Mouse (Mus musculus): ENCODE measurements around the gene Uhrf1bp1l.
A peak's percentile ranks its signal among the peaks of the same experiment; 100 is the strongest.

Gene Uhrf1bp1l

GRCm38 (mm10) chr10:89747221-89747905 lies 2.6 kb downstream of the Uhrf1bp1l start:
- DNase-seq, result no peak

GRCm38 (mm10) chr10:89747911-89748310 lies 3.1 kb downstream of the Uhrf1bp1l start:
- DNase-seq, result no peak

- DNase-seq, result no peak
Observed at GRCm38 (mm10) chr10:89748619-89749018, 3.8 kb downstream of the Uhrf1bp1l start.

GRCm38 (mm10) chr10:89751069-89751468 lies 6.3 kb downstream of the Uhrf1bp1l start:
- no peak for DNase-seq

GRCm38 (mm10) chr10:89755231-89755630 lies 10.4 kb downstream of the Uhrf1bp1l start:
- no peak for DNase-seq

GRCm38 (mm10) chr10:89760772-89761171 lies 16.0 kb downstream of the Uhrf1bp1l start:
- no peak for DNase-seq

GRCm38 (mm10) chr10:89764457-89765121 lies 19.8 kb downstream of the Uhrf1bp1l start:
- no peak for DNase-seq

GRCm38 (mm10) chr10:89765790-89766714 lies 21.3 kb downstream of the Uhrf1bp1l start:
- DNase-seq, result no peak

GRCm38 (mm10) chr10:89768352-89769020 lies 23.7 kb downstream of the Uhrf1bp1l start:
- DNase-seq, result no peak

GRCm38 (mm10) chr10:89769096-89769495 lies 24.3 kb downstream of the Uhrf1bp1l start:
- no peak for DNase-seq

GRCm38 (mm10) chr10:89771894-89772293 lies 27.1 kb downstream of the Uhrf1bp1l start:
- DNase-seq, result no peak

- no peak for DNase-seq
Observed at GRCm38 (mm10) chr10:89776029-89776428, 31.2 kb downstream of the Uhrf1bp1l start.

- DNase-seq, result no peak
Observed at GRCm38 (mm10) chr10:89791870-89792269, 47.1 kb downstream of the Uhrf1bp1l start.

GRCm38 (mm10) chr10:89794121-89794520 lies 49.3 kb downstream of the Uhrf1bp1l start:
- DNase-seq, result no peak

GRCm38 (mm10) chr10:89819146-89819545 lies 74.4 kb downstream of the Uhrf1bp1l start:
- no peak for DNase-seq

- peak; percentile 33 for DNase-seq
Observed at GRCm38 (mm10) chr10:89823906-89824305, 79.1 kb downstream of the Uhrf1bp1l start.

- DNase-seq, result no peak
Observed at GRCm38 (mm10) chr10:89826896-89827295, 82.1 kb downstream of the Uhrf1bp1l start.

GRCm38 (mm10) chr10:89832334-89832733 lies 87.5 kb downstream of the Uhrf1bp1l start:
- no peak for DNase-seq

- peak; percentile 38 for DNase-seq
Observed at GRCm38 (mm10) chr10:89833166-89833565, 88.4 kb downstream of the Uhrf1bp1l start.

- DNase-seq, result peak; percentile 21
Observed at GRCm38 (mm10) chr10:89837476-89837875, 92.7 kb downstream of the Uhrf1bp1l start.

GRCm38 (mm10) chr10:89838834-89839233 lies 94.0 kb downstream of the Uhrf1bp1l start:
- no peak for DNase-seq

- no peak for DNase-seq
Observed at GRCm38 (mm10) chr10:89850951-89851350, 106.2 kb downstream of the Uhrf1bp1l start.

Data from kidney, adult 18-20 months (tissue).